Mouse (Mus musculus): ENCODE measurements at regions not wholly inside any gene's neighbourhood (a gene's known extent, or its start where the extent isn't known, plus 50 kb on each side); places are given as distances from the start of the nearest gene placed in this dataset.

GRCm38 (mm10) chr6:88964071-88964470 lies 62.0 kb downstream of the Tpra1 start:
- DNase-seq = no peak

GRCm38 (mm10) chr6:88964911-88965310 lies 62.9 kb downstream of the Tpra1 start:
- no peak for DNase-seq

GRCm38 (mm10) chr6:88965361-88966226 lies 63.5 kb downstream of the Tpra1 start:
- DNase-seq = no peak

DNA sequence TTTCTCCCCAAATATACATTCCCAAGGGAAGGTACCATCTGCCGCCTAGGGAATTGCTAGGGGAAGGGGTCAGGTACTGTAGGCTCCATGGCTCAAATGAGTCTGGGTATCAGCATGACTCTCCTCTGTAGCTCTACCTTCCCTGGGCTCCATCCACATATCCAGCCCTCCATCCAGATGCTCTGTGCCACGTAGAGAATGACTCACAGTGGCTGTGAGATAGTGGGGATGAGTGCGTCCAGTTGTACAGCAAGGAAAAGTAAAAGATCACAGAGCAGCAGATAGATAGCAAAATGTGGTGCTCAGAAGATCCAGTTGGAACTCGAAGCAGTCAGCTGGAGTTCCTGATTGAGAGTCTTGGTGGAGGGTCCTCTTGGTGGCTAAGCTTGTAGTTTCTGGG lies 64.5 kb downstream of the Tpra1 start:
- DNase-seq = no peak

DNA sequence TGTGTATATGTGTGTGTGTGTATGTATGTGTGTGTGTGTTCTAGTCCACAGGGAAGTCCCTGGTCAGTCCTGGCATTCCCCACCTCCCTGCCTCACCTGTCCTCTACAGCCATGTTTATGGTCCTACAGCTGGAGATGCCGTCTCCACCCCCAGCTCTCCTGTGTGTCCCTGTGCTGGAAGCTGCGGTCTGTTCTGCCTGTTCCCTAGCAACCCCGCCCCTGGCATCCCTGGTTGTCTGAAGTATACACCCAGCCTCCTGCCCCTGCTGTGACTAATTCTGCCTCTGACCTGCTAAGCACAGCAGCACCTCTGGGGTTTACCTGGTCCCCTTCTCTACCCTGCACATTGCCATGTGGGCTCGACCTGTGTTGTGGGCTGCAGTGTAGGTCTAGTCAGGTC lies 66.8 kb downstream of the Tpra1 start:
- no peak for DNase-seq

DNA sequence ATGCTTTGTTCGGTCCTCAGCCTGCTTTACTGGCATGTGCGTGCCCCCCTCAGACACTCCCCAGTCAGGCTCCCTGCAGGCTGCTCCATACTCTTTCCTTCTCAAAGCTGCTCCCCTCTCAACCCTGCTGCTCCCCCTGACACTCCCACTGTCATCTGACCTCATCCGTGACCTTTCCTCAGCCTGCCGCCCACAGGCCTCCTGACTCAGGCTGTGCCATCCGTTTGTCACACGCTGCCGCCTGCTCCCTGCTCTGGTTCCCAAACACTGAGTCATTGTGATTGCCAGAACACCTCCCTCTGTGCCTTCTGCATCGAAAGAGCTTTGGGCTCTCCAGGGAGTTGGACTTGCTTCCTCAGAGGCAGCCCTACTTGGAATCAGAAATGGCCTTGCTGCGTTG lies 69.7 kb downstream of the Tpra1 start:
- no peak for DNase-seq

DNA sequence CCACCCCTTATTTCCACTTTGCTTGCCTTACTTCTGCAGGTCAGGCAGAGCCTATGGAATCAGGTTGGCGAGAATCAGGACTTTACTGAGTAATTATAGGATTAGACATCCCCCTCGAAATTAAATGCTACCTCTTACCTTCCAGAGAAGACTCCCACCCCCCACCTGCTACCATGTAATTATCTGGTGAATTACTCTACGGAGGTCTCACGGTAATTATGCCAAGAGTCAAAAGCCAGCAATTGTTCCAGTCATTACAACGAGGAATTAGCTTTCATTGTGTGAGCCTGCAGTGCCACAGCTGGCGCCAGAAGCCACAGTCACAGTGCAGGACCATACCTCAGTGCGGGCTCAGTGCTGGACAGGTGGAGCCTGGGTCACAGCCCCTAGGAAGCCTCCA lies 72.4 kb downstream of the Tpra1 start:
- no peak for DNase-seq

DNA sequence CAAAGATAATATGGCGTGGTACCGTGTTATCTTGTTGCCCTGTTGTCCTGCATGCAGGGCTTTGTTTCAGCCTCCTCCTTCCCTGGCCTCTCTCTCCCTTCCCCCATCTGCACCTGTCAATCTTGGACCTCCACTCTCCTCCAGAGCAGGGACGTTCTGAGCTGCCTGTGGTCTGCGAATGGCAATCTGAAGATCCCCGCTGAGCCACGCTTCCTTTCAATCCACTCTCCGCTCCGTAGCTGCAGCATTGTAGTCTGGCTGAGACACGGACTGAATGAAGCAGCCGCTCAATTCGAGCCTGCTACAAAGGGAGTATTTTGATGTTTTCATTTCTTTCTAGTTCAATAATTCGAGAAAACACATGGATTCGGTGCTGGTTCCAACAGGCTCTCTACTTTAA lies 74.5 kb downstream of the Tpra1 start:
- DNase-seq = no peak

GRCm38 (mm10) chr6:88976994-88977393 lies 74.9 kb downstream of the Tpra1 start:
- no peak for DNase-seq

GRCm38 (mm10) chr6:88978970-88979369 lies 76.9 kb downstream of the Tpra1 start:
- no peak for DNase-seq

- DNase-seq = no peak
Observed at GRCm38 (mm10) chr6:88980112-88980511, 78.1 kb downstream of the Tpra1 start.

GRCm38 (mm10) chr6:88981544-88981943 lies 79.5 kb downstream of the Tpra1 start:
- DNase-seq = no peak

GRCm38 (mm10) chr6:88984170-88984569 lies 82.1 kb downstream of the Tpra1 start:
- DNase-seq = no peak

DNA sequence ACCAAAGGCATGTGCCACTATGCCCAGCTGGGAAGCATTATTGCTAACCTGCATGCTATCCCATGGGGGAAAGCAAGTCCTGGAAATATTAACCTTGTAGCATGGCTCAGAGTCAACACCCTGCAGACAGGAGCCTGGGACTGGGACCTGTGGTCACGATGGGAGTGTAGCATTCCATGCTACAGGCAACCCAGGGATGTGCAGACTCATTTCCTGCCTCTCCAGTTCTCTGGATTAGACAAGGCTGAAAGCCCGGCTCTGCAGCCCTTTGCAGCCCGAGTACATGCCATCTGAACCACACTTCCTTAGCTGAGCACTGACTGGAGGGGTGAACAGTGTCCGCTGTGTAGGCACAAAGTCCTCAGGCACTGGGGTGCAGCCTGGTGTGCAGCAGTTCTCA lies 82.8 kb downstream of the Tpra1 start:
- DNase-seq = no peak

- DNase-seq = no peak
Observed at GRCm38 (mm10) chr6:88988551-88988950, 86.5 kb downstream of the Tpra1 start.

DNA sequence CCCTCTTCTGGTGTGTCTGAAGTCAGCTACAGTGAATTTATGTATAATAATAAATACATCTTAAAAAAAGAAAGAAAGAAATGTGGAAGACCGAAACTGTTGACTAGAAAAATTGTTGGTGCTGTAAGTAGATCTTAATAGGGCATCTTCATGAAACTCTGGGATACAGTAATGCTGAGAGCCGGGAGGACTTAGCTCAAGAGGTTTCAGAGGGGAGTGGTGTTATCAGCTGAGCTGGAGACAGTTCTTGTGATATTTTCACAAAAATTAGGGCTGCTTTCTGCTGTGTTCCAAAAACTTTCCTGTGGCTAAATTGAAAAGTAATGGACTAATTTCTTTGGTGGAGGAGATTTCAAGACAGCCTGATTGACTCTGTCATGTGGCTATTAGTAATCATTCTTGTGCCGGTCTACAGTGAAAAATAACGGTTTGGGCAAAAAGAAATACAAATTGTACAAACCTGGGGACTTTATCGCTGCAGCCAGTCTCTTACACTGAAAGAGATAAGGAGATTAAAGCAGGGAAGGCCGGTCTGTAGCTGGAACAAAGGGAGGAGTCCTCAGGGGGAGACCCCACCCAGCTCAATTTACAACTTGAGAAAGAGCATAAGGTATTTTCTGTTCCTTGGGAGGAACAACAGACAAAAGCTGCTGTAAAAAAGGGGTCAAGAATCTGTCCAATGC lies 87.7 kb downstream of the Tpra1 start:
- DNase-seq = no peak

DNA sequence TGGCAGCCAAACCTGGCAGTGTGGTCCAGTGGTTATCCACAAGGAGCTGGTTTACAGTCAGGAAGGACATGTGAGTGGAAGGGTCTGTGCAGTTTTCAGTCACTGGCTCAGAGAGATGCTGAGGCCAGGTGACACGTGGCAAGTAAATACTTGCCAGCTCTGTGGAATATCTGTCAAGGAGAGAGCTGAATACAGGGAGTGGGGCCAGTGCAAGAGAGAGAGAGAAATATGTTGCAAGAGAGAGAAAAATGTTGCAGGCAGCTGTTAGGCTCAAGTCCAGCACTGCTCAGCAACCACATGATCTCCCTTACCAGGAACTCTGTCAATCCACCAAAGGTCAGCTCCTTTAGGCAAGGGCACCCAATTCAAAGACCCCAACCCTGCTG lies 88.2 kb downstream of the Tpra1 start:
- DNase-seq = no peak

DNA sequence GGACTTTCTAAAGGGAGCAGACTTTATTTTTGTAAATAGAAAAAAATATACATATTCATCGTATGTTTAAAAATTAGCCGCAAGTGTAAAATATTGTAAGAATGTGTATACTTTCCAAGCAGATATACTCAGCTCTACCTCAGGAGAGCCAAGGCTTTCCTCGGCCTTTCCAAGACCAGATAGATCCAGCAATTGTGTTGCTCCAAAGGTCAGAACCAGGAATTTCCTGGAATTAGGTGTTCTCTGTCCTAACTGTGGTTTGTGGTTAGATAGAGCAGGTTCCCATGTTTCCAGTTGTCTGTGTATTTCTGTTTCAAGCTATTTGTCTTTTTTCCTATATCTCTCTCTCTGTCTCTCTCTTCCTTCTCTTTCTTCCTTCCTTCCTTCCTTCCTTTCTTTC lies 93.0 kb downstream of the Tpra1 start:
- DNase-seq = no peak

DNA sequence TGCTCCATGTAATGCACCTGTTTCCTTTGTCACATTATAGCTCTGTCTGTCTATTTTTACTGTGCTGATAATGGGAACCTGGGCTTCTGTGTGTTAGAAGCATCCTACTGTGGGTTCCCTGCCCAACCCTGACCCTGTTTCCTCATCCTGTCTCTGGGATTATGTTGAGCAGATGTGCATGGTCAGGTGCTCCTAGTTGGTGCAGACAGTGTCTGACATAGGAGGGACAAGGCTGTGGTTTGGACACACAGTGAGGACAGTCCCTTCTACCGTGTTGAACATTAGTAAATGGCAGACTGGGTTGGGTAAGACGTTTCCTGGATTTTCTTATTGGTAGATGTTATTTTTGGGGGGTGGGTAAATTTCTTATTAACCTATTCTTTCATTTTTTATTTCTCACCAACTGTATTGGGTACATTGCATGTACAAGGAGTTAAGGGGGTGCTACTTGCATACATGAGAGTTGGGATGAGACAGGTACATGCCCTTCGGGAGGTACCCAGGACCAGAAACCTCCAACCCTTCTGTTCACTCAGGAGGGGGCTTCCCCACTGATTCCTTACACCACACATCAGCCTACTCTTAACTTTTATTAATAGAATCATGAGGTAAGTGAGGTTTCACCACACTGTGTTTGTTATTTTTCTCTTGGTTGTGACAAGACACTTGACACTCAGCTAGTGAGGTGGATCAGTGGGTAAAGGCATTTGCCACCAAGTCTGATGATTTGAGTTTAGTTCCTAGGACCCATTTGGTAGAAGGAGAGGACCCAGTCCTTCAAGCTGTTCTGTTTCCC lies 97.1 kb downstream of the Tpra1 start:
- no peak for DNase-seq

- DNase-seq = no peak
Observed at GRCm38 (mm10) chr6:89000359-89000758, 98.3 kb downstream of the Tpra1 start.

DNA sequence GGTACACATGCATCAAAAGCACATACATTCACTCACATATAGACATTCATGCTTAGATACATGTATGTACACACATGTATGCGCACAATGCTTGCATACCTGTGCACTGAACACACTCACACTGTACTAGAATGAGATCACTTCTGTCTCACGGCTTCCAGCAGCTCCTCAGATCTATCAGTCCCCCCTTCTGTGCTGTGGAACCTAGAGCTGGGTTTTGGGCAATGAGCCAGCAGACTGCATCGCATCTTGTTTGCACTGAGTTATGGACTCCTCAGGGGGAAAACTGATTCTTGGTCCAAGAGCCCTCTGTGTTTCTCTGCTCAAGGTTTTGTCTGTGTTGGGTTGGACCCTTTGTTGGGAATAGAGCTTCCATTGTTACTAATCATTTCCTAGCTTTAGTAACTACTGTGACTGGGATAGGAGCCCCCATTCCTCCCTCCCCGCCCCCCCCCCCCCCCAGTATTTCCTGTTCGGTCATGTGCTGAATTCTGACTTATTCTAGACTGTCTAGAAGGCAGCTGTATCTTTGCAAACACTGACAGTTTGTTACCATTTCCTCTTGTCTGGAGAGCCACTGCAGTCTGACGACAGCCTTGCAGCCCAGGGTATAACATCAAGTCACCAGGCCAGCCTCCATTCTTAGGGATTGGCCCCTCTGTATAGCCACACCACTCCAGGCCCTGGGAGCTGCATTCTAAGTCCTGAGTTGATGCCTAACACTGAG lies 101.3 kb downstream of the Tpra1 start:
- no peak for DNase-seq

DNA sequence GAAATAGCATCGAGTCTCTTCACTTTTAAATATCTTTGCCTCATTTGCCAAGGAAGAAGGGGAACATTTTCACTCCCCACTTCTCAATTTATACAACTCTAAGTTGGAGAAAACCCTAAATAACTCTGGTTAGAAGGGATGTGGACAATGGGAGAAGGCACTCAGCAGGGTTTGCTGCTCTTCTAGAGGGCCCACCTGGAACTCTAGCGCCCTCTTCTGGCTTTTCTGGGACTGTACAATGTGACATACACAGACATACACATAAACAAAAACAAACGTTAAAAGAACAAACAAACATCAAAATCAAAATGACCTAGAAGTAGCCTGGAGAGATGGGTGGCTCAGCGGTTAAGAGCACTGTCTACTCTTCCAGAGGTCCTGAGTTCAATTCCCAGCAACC lies 103.0 kb downstream of the Tpra1 start:
- no peak for DNase-seq

- DNase-seq = no peak
Observed at GRCm38 (mm10) chr6:89006997-89007396, 104.9 kb downstream of the Tpra1 start.

Data from thymus, adult 18-20 months (tissue).